Comparison of ENCODE assay signal across 13 mouse cellular contexts in the genomic region with DNA sequence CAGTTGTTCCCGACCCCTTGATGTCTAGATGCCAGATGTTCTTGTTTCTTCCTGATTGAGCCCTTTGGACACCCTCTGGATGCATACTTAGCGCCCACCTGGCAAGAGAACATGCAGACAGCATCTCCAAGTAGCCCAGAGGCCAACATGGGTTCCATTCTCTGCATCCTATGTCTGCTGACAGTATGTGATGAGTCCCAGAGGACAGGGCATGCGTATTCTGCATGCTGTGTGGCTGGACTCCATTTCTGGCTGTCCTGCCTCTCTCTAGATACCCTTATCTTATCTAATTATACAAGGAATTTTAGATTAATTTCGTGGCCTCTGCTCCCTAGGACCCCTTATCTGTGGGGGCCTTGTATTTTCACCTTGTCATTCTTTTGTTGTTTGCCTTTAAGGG. TPM values are rescaled to one million over a fixed set of nuclear protein-coding genes. Genes with fewer than 3 reads are reported as not detected.
DNase-seq lines count a peak whose midpoint lies in the region; ATAC-seq and TF ChIP-seq lines count a peak whose summit lies in the region.
"Had no signal": no experiment of that assay in that cellular context is flagged by ENCODE, and none has a peak within 500 bp of the region (broad histone marks: within the 10 kb centered on the region; RNA-seq: fewer than 3 reads in every experiment).

No protein-coding gene starts in this region.

- WGBS in heart, embryonic 11.5 days (ENCODE audit: insufficient replicate concordance), result 30% methylated on average over 4 of the region's 4 CpGs
- 58% methylated on average over 4 of the region's 4 CpGs for WGBS in forebrain, embryonic 12.5 days
- 35% methylated on average over 4 of the region's 4 CpGs for WGBS in hindbrain, embryonic 15.5 days
- 34% methylated on average over 4 of the region's 4 CpGs for WGBS in midbrain, postnatal 0 days

- H3K27ac ChIP-seq in heart, embryonic 11.5 days (ENCODE audit: low read depth, low read length), result no peak overlapping the region
- H3K27ac ChIP-seq in forebrain, embryonic 12.5 days, result peak overlapping the region; percentile 86
- H3K27ac ChIP-seq in hindbrain, embryonic 15.5 days (replicated peaks), result peak overlapping the region; percentile 86
- peak overlapping the region; percentile 76 for H3K27ac ChIP-seq in midbrain, postnatal 0 days (ENCODE audit: low read depth, low read length)
- no peak overlapping the region for H3K27ac ChIP-seq in gastrocnemius, adult 2 months
- H3K27ac ChIP-seq: liver, embryonic 13.5 days had no signal

- no peaks in the 10 kb centered on the region for H3K9me3 ChIP-seq in heart, embryonic 11.5 days (replicated peaks; ENCODE audit: control insufficient read depth, low read length)
- no peaks in the 10 kb centered on the region for H3K9me3 ChIP-seq in forebrain, embryonic 12.5 days
- no peaks in the 10 kb centered on the region for H3K9me3 ChIP-seq in hindbrain, embryonic 15.5 days
- no peaks in the 10 kb centered on the region for H3K9me3 ChIP-seq in midbrain, postnatal 0 days (ENCODE audit: low read length)
- H3K9me3 ChIP-seq: liver, embryonic 13.5 days had no signal

- H3K4me1 ChIP-seq in heart, embryonic 11.5 days (ENCODE audit: control insufficient read depth, insufficient read depth, low read length), result peaks cover 9% of the 10 kb centered on the region; the same call in 1 of the 2 replicates
- H3K4me1 ChIP-seq in forebrain, embryonic 12.5 days, result peaks cover 53% of the 10 kb centered on the region
- H3K4me1 ChIP-seq in hindbrain, embryonic 15.5 days (replicated peaks), result peaks cover 44% of the 10 kb centered on the region
- H3K4me1 ChIP-seq in midbrain, postnatal 0 days (ENCODE audit: insufficient read depth, low read length), result peaks cover 13% of the 10 kb centered on the region; the same call in 1 of the 2 replicates
- H3K4me1 ChIP-seq: liver, embryonic 13.5 days had no signal

- no peak for ATAC-seq in heart, embryonic 11.5 days (replicated peaks; ENCODE audit: insufficient number of reproducible peaks, low FRiP score, low TSS enrichment)
- ATAC-seq in forebrain, embryonic 12.5 days (ENCODE audit: low FRiP score), result peak; percentile 70
- ATAC-seq in hindbrain, embryonic 15.5 days (ENCODE audit: low FRiP score, low read depth), result peak; percentile 10; the same call in 1 of the 2 replicates
- ATAC-seq in midbrain, postnatal 0 days (ENCODE audit: low FRiP score), result peak; percentile 10; the same call in 1 of the 2 replicates

- H3K27me3 ChIP-seq in heart, embryonic 11.5 days (ENCODE audit: control insufficient read depth, insufficient read depth, low read length), result peaks cover 40% of the 10 kb centered on the region
- H3K27me3 ChIP-seq in forebrain, embryonic 12.5 days, result peaks cover 36% of the 10 kb centered on the region
- no peaks in the 10 kb centered on the region for H3K27me3 ChIP-seq in hindbrain, embryonic 15.5 days
- 0 out of 2 replicates have a peak, but pooled peaks cover 3% of the 10 kb centered on the region for H3K27me3 ChIP-seq in midbrain, postnatal 0 days (ENCODE audit: insufficient read depth, low read length)

- H3K4me3 ChIP-seq in heart, embryonic 11.5 days (ENCODE audit: low read depth, low read length), result no peak overlapping the region
- no peak overlapping the region for H3K4me3 ChIP-seq in forebrain, embryonic 12.5 days (replicated peaks)
- no peak overlapping the region for H3K4me3 ChIP-seq in hindbrain, embryonic 15.5 days
- no peak overlapping the region for H3K4me3 ChIP-seq in midbrain, postnatal 0 days (ENCODE audit: low read depth, low read length)
- no peak overlapping the region for H3K4me3 ChIP-seq in gastrocnemius, adult 2 months
- H3K4me3 ChIP-seq: erythroblast, embryonic 14.5 days; liver, embryonic 13.5 days had no signal

- no peak for TF ChIP-seq CTCF in midbrain, postnatal 0 days (IDR thresholded peaks at IDR 0.05)
- TF ChIP-seq CTCF in gastrocnemius, adult 2 months (IDR thresholded peaks at IDR 0.05), result no peak

- no peak overlapping the region for H3K9ac ChIP-seq in heart, embryonic 11.5 days (ENCODE audit: low read depth, low read length)
- H3K9ac ChIP-seq in forebrain, embryonic 12.5 days, result no peak overlapping the region
- no peak overlapping the region for H3K9ac ChIP-seq in hindbrain, embryonic 15.5 days
- H3K9ac ChIP-seq in midbrain, postnatal 0 days (replicated peaks; ENCODE audit: low read length, poor library complexity, severe bottlenecking), result no peak overlapping the region
- H3K9ac ChIP-seq: liver, embryonic 13.5 days had no signal

- DNase-seq in heart, postnatal 4 days, result no peak
- no peak for DNase-seq in midbrain, postnatal 0 days (ENCODE audit: low spot score)
- no peak for DNase-seq in natural killer cell, adult 2 months (ENCODE audit: low spot score in 2 of 2)
- DNase-seq in gastrocnemius, adult 2 months, result no peak
- DNase-seq in urinary bladder, postnatal 10 days (ENCODE audit: low spot score), result no peak
- DNase-seq: heart, postnatal 36 days; kidney, adult 2 months; liver, embryonic 13.5 days had no signal

- intact Hi-C loops in gastrocnemius, adult 2 months (cut with DNase I), result no loop called here

- no peaks in the 10 kb centered on the region for H3K36me3 ChIP-seq in heart, embryonic 11.5 days (ENCODE audit: control insufficient read depth, insufficient read depth, low read length)
- no peaks in the 10 kb centered on the region for H3K36me3 ChIP-seq in forebrain, embryonic 12.5 days (replicated peaks)
- H3K36me3 ChIP-seq in hindbrain, embryonic 15.5 days, result no peaks in the 10 kb centered on the region
- H3K36me3 ChIP-seq in midbrain, postnatal 0 days (ENCODE audit: insufficient read depth, low read length), result no peaks in the 10 kb centered on the region
- H3K36me3 ChIP-seq: liver, embryonic 13.5 days had no signal

- H3K4me2 ChIP-seq in heart, embryonic 11.5 days, result peak overlapping the region; percentile 23; the same call in 1 of the 2 replicates
- H3K4me2 ChIP-seq in forebrain, embryonic 12.5 days, result peak overlapping the region; percentile 25; the same call in 1 of the 2 replicates
- H3K4me2 ChIP-seq in hindbrain, embryonic 15.5 days, result peak overlapping the region; percentile 22
- 0 out of 2 replicates have a peak overlapping the region, but pooled peaks have one; percentile 12 for H3K4me2 ChIP-seq in midbrain, postnatal 0 days (ENCODE audit: low read depth, low read length, poor library complexity, severe bottlenecking)
- H3K4me2 ChIP-seq: liver, embryonic 13.5 days had no signal

RNA-seq across cellular contexts. Expression of a gene that starts 2.6 kb away (rescaled TPM):
- polyA plus RNA-seq in heart, embryonic 11.5 days (2014; fragmentation: Nextera tagmentation; extraction: Ambion mirVana), result 0.46 and 0.84 TPM in 2 replicates
- under 1 TPM in 1 of 2 experiments, not detected in 1; 0.29 TPM for total RNA-seq in heart, postnatal 4 days (2021)
- polyA plus RNA-seq in forebrain, embryonic 12.5 days (2016; fragmentation: Nextera tagmentation; extraction: Ambion mirVana), result 3.2 and 4.1 TPM in 2 replicates
- polyA plus RNA-seq in hindbrain, embryonic 15.5 days (2015; fragmentation: Nextera tagmentation; extraction: Ambion mirVana), result 6.1 and 6.5 TPM in 2 replicates
- 1.0 and 2.8 TPM in 2 replicates for total RNA-seq in midbrain, postnatal 0 days (2014; rRNA removed)
- polyA plus RNA-seq in midbrain, postnatal 0 days (2015; fragmentation: Nextera tagmentation; extraction: Ambion mirVana), result 2.0 and 3.2 TPM in 2 replicates
- total RNA-seq in gastrocnemius, adult 2 months (2021), result not detected
- total RNA-seq: MEL had no signal
- polyA plus RNA-seq: erythroblast, embryonic 14.5 days had no signal

Comparison
In these comparisons a context has a peak if more than half of its experiments do, and no peak if none do; other contexts are left out.
1. H3K27ac ChIP-seq: peak in forebrain, embryonic 12.5 days (single experiment), hindbrain, embryonic 15.5 days (single experiment) and midbrain, postnatal 0 days (single experiment); none in heart, embryonic 11.5 days (single experiment) and gastrocnemius, adult 2 months (single experiment).
2. Peak in every context shown above with its lines, with median percentiles within 50 percentile points of each other: H3K4me2 ChIP-seq.